Mouse (Mus musculus) WW6 (cell line): ENCODE results near the gene Rtn4r.

ENCODE experiments used
- DNase-seq: peaks from one replicate; pipeline ENCODE4 v3.0.0-alpha.2; 2013; ENCODE audit warnings: low read depth, low spot score

The Rtn4r gene

GRCm38 (mm10) chr16:18124626-18125025, 2.8 kb upstream of the Rtn4r start:
- DNase-seq, result no peak

DNA sequence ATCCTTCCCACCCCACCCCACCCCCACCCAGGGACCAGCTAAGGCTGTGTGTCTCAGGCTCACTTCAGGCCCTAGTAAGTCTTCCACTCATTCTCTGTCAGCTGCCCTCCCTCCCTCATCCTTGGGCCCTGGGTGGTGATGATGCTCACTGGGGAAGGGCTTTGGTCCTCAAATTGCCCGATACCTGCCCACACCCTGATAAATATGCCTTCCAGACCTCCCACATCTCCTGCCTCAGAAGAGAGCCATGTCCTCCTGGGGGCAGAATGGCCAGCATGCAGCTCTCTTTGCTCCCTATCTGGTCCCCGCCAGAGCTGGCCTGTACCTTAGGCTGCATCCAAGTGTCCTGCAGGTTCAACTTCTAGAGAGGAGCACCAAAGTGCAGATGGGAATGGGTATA, 2.3 kb upstream of the Rtn4r start:
- DNase-seq, result no peak

DNA sequence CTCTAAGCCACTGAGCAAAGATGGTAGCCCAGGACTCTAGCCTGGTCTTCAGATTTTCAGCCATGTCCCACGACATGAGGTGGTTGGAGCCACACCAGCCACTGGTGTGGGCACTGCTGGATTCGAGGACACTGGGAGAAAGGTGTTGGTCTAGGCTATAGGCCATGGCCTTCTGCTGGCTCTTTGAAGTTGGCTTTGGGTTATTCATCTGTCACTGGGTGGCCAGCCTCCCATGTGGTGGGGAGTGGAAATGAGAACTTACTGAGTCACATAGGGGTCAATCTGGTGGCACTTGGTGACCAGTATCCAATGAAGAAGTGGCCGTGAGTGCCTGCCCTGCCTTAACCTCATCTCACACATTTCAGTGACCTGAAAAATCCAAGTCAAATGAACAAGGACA, 1.2 kb upstream of the Rtn4r start:
- DNase-seq, result no peak

- no peak for DNase-seq
These were observed 575 bp downstream of the Rtn4r start for GRCm38 (mm10) chr16:18127871-18128563.

GRCm38 (mm10) chr16:18128564-18128935, 1.1 kb downstream of the Rtn4r start:
- DNase-seq, result no peak

DNA sequence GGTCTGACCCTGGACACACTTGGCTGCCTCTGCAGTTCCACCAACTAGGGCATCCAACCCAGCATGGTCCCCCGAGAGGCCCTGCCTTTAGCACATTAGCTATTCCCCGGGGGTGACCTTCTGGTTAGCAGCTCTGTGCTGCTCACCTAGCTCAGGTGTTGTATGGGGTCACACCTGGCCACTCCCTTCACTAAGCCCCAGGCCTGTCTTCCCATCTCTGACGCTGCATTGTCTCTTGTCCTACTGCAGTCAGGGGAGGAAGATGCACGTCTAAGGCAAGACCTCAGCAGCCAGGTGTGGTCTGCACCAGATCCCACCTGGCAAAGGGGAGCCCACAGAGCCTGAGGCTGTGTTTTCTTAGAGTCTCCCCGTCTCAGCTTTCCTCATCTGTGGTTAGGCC, 2.0 kb downstream of the Rtn4r start:
- DNase-seq, result no peak

DNA sequence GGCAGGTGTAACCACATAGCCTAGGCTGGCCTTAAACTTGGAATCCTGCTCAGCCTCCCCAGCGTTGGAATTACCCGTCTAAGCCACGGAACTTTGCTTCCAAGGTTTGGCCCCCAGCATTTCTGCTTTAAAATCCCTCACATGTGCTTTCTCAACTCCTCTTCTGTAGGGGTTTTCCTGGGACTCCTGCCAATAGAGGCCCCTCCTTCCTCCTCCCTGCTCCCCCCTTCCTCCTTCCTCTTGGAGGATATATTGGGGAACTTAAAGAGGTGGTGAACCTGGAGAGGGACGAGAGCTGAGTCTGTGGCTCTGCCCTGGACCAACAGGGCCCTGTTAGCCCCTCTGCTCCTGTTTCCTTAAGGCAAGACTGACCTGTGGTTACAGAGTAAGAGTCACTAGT, 2.8 kb downstream of the Rtn4r start:
- DNase-seq, result no peak

DNA sequence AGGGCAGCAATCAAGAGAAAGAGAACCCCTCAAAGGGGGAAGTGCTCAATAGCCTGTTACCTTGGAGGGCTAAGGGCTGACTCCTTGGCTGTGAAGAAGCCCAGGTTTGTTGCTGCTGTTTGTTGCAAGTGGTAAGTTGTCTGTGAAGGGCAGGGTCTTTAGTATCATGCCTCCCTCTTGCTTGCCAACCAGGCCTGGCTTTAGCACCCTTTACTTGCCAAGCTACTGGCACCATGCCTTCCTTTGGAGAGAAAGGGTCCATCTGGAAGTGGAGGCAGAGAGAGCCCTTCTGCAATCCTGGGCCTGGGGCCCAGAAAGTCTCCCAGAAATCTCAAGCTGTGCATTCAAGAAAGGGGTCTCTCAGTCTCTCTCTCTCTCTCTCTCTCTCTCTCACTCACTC, 3.3 kb downstream of the Rtn4r start:
- DNase-seq, result no peak

DNA sequence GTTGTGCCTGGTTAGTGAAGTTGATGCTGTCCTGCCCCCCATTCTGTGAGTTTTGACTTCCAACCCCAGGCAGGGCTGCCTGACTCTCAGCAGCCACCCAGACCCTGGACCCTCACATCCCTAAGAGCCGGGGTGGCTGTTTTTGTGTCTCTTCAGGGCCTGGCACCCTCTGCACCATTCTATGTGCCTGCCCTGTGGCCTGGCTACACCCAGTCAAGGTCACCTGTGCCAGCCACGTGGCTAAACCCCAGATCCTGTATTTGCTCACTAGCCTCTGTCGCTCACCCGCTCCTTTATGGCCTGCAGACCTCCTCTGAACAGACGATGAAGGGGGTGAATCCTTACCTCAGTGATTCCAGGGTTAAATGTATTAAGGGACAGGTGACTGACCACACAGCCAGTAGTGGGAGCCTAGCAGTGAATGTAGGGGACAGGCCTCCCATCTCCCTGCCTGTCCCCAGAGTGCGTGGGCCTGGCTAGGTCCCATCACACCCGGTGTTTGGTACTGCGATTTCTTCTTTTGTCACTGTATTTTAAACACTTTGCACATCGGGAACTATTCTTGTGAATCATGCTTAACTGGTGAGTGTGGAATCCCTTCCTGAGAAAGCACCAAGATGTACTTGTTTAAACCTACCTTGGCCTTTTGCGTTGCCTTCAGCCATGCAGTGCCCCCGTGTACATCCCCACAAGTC, 4.0 kb downstream of the Rtn4r start:
- no peak for DNase-seq

GRCm38 (mm10) chr16:18132026-18132425, 4.6 kb downstream of the Rtn4r start:
- DNase-seq, result no peak

DNA sequence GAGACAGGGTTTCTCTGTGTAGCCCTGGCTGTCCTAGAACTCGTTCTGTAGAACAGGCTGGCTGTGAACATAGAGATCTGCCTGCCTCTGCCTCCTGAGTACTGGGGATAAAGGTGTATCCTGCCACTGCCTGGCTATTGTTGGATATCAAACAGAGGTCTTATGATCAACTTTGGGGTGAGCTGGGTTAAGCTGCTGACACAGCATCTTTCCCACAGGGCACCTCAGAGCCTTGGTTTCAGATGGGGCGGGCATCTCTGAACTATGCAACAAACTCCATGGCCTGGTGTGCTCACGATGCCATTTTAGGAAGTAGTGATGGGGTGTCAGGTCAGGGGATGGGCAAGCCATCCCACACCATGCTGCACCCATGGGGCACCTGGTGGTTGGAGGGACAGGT, 5.1 kb downstream of the Rtn4r start:
- no peak for DNase-seq

- DNase-seq, result no peak
These were observed 5.9 kb downstream of the Rtn4r start for GRCm38 (mm10) chr16:18133133-18133920.

DNA sequence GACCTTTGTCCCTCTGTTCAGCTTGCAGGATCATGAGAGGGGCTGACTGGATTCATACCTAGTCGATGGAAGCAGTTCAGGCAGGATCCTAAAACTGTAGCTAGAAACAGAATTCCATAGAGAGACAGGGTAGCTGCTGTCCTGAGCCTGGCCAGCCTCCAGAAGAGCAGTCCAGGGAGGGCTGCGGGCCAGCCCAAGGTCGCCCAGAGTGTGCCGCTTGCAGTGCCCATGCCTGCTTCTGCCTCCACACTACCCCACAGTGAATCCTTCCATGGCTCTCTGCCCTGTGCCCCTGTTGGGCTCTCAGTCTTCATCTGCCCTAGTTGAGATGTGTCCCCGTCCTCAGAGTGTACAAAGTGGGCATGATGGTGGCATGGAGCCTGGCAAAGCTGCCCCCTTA, 7.8 kb downstream of the Rtn4r start:
- DNase-seq, result no peak

DNA sequence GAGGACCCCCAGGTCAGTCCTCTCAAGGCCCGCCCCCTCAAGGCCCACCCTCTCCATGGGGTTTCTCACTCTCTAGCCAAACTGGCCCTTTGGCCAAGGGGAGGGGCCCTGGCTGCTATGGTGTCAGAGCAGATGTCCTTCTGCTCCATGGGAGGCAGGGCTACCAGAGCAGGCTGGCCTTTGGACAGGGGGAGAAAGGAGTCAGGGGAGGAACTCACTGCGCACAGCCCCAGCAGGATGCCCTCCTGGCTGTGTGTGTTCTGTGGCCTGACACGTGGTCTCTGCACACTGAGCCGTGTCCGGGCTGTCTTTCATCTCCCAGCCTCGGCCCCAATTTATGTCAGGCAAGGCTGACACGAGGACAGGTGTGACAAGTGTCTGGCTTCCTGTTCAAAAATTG, 8.6 kb downstream of the Rtn4r start:
- no peak for DNase-seq

GRCm38 (mm10) chr16:18144201-18144600, 16.8 kb downstream of the Rtn4r start:
- DNase-seq, result no peak

DNA sequence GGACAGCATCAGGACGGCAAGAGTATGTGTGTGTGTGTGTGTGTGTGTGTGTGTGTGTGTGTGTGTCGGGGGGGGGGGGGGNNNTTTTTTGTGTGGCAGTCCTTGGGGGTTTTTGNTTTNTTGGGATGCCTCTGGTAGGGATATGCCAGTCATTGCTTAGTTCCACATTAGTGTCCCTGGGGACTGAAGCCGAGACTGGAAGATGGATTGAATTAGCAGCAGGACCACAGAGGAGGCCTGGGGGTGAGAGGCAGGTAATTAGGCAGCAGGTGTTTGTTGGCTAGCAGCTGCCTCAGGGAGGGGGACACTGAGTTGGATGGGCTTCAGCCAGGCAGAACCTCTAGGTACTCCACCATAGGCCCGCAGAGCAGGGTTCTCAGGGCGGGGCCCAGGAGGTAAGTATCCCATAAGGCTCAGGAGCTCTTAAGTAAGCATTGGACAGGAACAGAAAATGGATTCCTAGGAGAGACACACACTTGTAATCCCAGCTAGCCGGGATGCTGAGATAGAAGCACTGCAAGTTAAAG, 18.0 kb downstream of the Rtn4r start:
- no peak for DNase-seq

DNA sequence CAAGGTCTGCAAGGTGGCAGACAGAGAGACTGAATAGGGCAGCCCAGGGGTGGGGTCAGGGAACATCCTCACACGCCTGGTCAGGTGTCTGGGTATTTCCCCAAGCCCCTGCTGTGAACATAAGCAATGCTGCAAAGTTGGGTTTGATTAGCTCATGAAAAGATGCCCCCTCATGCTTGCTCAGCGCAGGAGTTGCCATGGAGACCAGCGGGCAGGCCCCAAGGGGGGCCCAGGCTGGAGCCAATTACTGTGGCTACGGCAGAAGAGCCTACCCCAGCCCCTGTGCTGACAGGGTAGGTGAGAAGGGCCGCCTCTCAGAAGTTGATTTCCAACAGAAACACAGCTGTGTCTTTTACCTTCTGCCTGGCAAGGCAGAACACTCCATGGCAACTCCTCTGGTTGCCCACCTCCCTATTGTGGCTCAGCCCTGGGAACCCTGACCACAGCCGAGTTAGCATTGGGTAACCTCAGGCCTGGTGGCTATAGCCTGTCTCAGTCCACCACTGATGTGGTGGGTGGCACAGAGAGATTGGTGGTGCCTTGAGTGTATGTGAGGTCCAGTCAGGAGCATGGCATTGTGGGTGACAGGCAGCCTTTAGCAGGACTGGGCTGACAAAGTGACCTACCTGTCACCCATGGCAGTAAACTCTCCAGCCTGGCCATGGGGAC, 20.9 kb downstream of the Rtn4r start:
- DNase-seq, result no peak

DNA sequence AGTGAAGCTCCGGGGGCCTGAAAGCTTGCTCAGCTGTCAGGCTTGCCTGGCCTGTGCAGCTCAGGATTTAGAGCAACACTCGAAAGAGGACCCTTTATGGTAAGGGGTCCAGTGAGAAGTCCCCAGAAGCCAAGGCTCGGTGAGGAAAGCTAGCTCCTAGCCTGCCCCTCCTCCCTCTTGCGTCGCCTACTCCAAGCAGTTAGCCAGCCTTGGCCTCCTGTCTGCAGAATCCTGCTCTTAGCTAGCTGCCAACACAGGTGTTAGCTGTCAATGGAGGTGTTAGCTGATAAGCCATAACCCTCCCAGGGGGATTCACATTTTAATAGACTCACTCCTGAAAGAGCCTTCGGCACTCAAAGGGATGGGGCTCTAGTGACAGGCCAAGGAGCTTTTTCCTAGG, 21.8 kb downstream of the Rtn4r start:
- DNase-seq, result no peak

GRCm38 (mm10) chr16:18152189-18152588, 24.7 kb downstream of the Rtn4r start:
- DNase-seq, result no peak

GRCm38 (mm10) chr16:18152769-18153445, 25.5 kb downstream of the Rtn4r start:
- no peak for DNase-seq

- DNase-seq, result no peak
These were observed 27.2 kb downstream of the Rtn4r start for GRCm38 (mm10) chr16:18154521-18155171.
